Mouse (Mus musculus): ENCODE measurements at regions not wholly inside any gene's neighbourhood (a gene's known extent, or its start where the extent isn't known, plus 50 kb on each side); places are given as distances from the start of the nearest gene placed in this dataset.

- 67% methylated on average over 6 of the region's 6 CpGs for WGBS (ENCODE audit: insufficient replicate concordance)
- H3K27me3 ChIP-seq (ENCODE audit: control insufficient read depth, insufficient read depth, low read depth, low read length): no peaks in the 10 kb centered on the region
- H3K9me3 ChIP-seq (replicated peaks; ENCODE audit: control insufficient read depth, low read length): no peaks in the 10 kb centered on the region
- no peak overlapping the region for H3K27ac ChIP-seq (ENCODE audit: low read length)
- ATAC-seq (ENCODE audit: low read depth): no peak
- no peak overlapping the region for H3K9ac ChIP-seq (ENCODE audit: low read depth, low read length)
- no peaks in the 10 kb centered on the region for H3K36me3 ChIP-seq (ENCODE audit: control insufficient read depth, insufficient read depth)
- no peaks in the 10 kb centered on the region for H3K4me1 ChIP-seq (ENCODE audit: control insufficient read depth, low read depth, low read length)
- H3K4me3 ChIP-seq (ENCODE audit: low read depth, low read length): no peak overlapping the region
- no peak overlapping the region for H3K4me2 ChIP-seq (ENCODE audit: low read depth, low read length)
Measured at GRCm38 (mm10) chr6:99857411-99857810, 131.2 kb upstream of the Prok2 start.

GRCm38 (mm10) chr6:99853716-99854115 lies 127.5 kb upstream of the Prok2 start:
- H3K9me3 ChIP-seq (replicated peaks; ENCODE audit: control insufficient read depth, low read length): no peaks in the 10 kb centered on the region
- no peak overlapping the region for H3K27ac ChIP-seq (ENCODE audit: low read length)
- H3K4me2 ChIP-seq (ENCODE audit: low read depth, low read length): no peak overlapping the region
- ATAC-seq (ENCODE audit: low read depth): no peak
- H3K27me3 ChIP-seq (ENCODE audit: control insufficient read depth, insufficient read depth, low read depth, low read length): no peaks in the 10 kb centered on the region
- no peaks in the 10 kb centered on the region for H3K36me3 ChIP-seq (ENCODE audit: control insufficient read depth, insufficient read depth)
- H3K9ac ChIP-seq (ENCODE audit: low read depth, low read length): no peak overlapping the region
- no peaks in the 10 kb centered on the region for H3K4me1 ChIP-seq (ENCODE audit: control insufficient read depth, low read depth, low read length)
- 49% methylated on average over 3 of the region's 3 CpGs for WGBS (ENCODE audit: insufficient replicate concordance)
- no peak overlapping the region for H3K4me3 ChIP-seq (ENCODE audit: low read depth, low read length)

GRCm38 (mm10) chr6:99850706-99851105 lies 124.5 kb upstream of the Prok2 start:
- Histone ChIP-seq H3K9me3 (replicated peaks; ENCODE audit: control insufficient read depth, low read length) (no peaks in the 10 kb centered on the region), H3K27ac (ENCODE audit: low read length) (no peak overlapping the region), H3K4me2 (ENCODE audit: low read depth, low read length) (no peak overlapping the region), H3K9ac (ENCODE audit: low read depth, low read length) (no peak overlapping the region), H3K4me3 (ENCODE audit: low read depth, low read length) (no peak overlapping the region), H3K27me3 (ENCODE audit: control insufficient read depth, insufficient read depth, low read depth, low read length) (no peaks in the 10 kb centered on the region), H3K4me1 (ENCODE audit: control insufficient read depth, low read depth, low read length) (no peaks in the 10 kb centered on the region), H3K36me3 (ENCODE audit: control insufficient read depth, insufficient read depth) (no peaks in the 10 kb centered on the region)
- 50% methylated on average over 1 of the region's 1 CpGs for WGBS (ENCODE audit: insufficient replicate concordance)
- ATAC-seq (ENCODE audit: low read depth): no peak

GRCm38 (mm10) chr6:99845508-99845846 lies 119.3 kb upstream of the Prok2 start:
- ATAC-seq (ENCODE audit: low read depth): no peak
- H3K9me3 ChIP-seq (replicated peaks; ENCODE audit: control insufficient read depth, low read length): no peaks in the 10 kb centered on the region

GRCm38 (mm10) chr6:99844775-99845507 lies 118.7 kb upstream of the Prok2 start:
- no peak overlapping the region for H3K4me2 ChIP-seq (ENCODE audit: low read depth, low read length)
- no peak overlapping the region for H3K27ac ChIP-seq (ENCODE audit: low read length)
- H3K27me3 ChIP-seq (ENCODE audit: control insufficient read depth, insufficient read depth, low read depth, low read length): no peaks in the 10 kb centered on the region
- no peak for ATAC-seq (ENCODE audit: low read depth)
- H3K4me3 ChIP-seq (ENCODE audit: low read depth, low read length): no peak overlapping the region
- H3K9ac ChIP-seq (ENCODE audit: low read depth, low read length): no peak overlapping the region
- H3K36me3 ChIP-seq (ENCODE audit: control insufficient read depth, insufficient read depth): no peaks in the 10 kb centered on the region
- H3K9me3 ChIP-seq (replicated peaks; ENCODE audit: control insufficient read depth, low read length): no peaks in the 10 kb centered on the region
- H3K4me1 ChIP-seq (ENCODE audit: control insufficient read depth, low read depth, low read length): no peaks in the 10 kb centered on the region
- WGBS (ENCODE audit: insufficient replicate concordance): 46% methylated on average over 4 of the region's 4 CpGs

More at GRCm38 (mm10) chr6:99845508-99845846, 119.3 kb upstream of the Prok2 start:
- Histone ChIP-seq H3K4me3 (ENCODE audit: low read depth, low read length) (no peak overlapping the region), H3K36me3 (ENCODE audit: control insufficient read depth, insufficient read depth) (no peaks in the 10 kb centered on the region), H3K4me1 (ENCODE audit: control insufficient read depth, low read depth, low read length) (no peaks in the 10 kb centered on the region), H3K27me3 (ENCODE audit: control insufficient read depth, insufficient read depth, low read depth, low read length) (no peaks in the 10 kb centered on the region), H3K9ac (ENCODE audit: low read depth, low read length) (no peak overlapping the region), H3K4me2 (ENCODE audit: low read depth, low read length) (no peak overlapping the region), H3K27ac (ENCODE audit: low read length) (no peak overlapping the region)
- 61% methylated on average over 4 of the region's 4 CpGs for WGBS (ENCODE audit: insufficient replicate concordance)

- 36% methylated on average over 3 of the region's 3 CpGs for WGBS (ENCODE audit: insufficient replicate concordance)
Measured at GRCm38 (mm10) chr6:99843507-99843906, 117.3 kb upstream of the Prok2 start.

GRCm38 (mm10) chr6:99842723-99843122 lies 116.5 kb upstream of the Prok2 start:
- no peaks in the 10 kb centered on the region for H3K9me3 ChIP-seq (replicated peaks; ENCODE audit: control insufficient read depth, low read length)
- H3K36me3 ChIP-seq (ENCODE audit: control insufficient read depth, insufficient read depth): no peaks in the 10 kb centered on the region
- no peaks in the 10 kb centered on the region for H3K27me3 ChIP-seq (ENCODE audit: control insufficient read depth, insufficient read depth, low read depth, low read length)
- no peak for ATAC-seq (ENCODE audit: low read depth)
- no peak overlapping the region for H3K4me2 ChIP-seq (ENCODE audit: low read depth, low read length)
- no peak overlapping the region for H3K4me3 ChIP-seq (ENCODE audit: low read depth, low read length)
- H3K4me1 ChIP-seq (ENCODE audit: control insufficient read depth, low read depth, low read length): no peaks in the 10 kb centered on the region
- no peak overlapping the region for H3K9ac ChIP-seq (ENCODE audit: low read depth, low read length)
- H3K27ac ChIP-seq (ENCODE audit: low read length): no peak overlapping the region

More at GRCm38 (mm10) chr6:99843507-99843906, 117.3 kb upstream of the Prok2 start:
- Histone ChIP-seq H3K27ac (ENCODE audit: low read length) (no peak overlapping the region), H3K4me1 (ENCODE audit: control insufficient read depth, low read depth, low read length) (no peaks in the 10 kb centered on the region), H3K9ac (ENCODE audit: low read depth, low read length) (no peak overlapping the region), H3K27me3 (ENCODE audit: control insufficient read depth, insufficient read depth, low read depth, low read length) (no peaks in the 10 kb centered on the region), H3K4me2 (ENCODE audit: low read depth, low read length) (no peak overlapping the region), H3K36me3 (ENCODE audit: control insufficient read depth, insufficient read depth) (no peaks in the 10 kb centered on the region), H3K9me3 (replicated peaks; ENCODE audit: control insufficient read depth, low read length) (no peaks in the 10 kb centered on the region), H3K4me3 (ENCODE audit: low read depth, low read length) (no peak overlapping the region)
- ATAC-seq (ENCODE audit: low read depth): no peak

- no peak overlapping the region for H3K27ac ChIP-seq (ENCODE audit: low read length)
- H3K4me1 ChIP-seq (ENCODE audit: control insufficient read depth, low read depth, low read length): no peaks in the 10 kb centered on the region
- H3K9ac ChIP-seq (ENCODE audit: low read depth, low read length): no peak overlapping the region
- WGBS (ENCODE audit: insufficient replicate concordance): 52% methylated on average over 6 of the region's 6 CpGs
- no peak for ATAC-seq (ENCODE audit: low read depth)
- no peaks in the 10 kb centered on the region for H3K27me3 ChIP-seq (ENCODE audit: control insufficient read depth, insufficient read depth, low read depth, low read length)
- H3K4me2 ChIP-seq (ENCODE audit: low read depth, low read length): no peak overlapping the region
- H3K36me3 ChIP-seq (ENCODE audit: control insufficient read depth, insufficient read depth): no peaks in the 10 kb centered on the region
- H3K9me3 ChIP-seq (replicated peaks; ENCODE audit: control insufficient read depth, low read length): no peaks in the 10 kb centered on the region
- no peak overlapping the region for H3K4me3 ChIP-seq (ENCODE audit: low read depth, low read length)
Measured at GRCm38 (mm10) chr6:99840823-99841222, 114.6 kb upstream of the Prok2 start.

- Histone ChIP-seq H3K36me3 (ENCODE audit: control insufficient read depth, insufficient read depth) (no peaks in the 10 kb centered on the region), H3K9me3 (replicated peaks; ENCODE audit: control insufficient read depth, low read length) (no peaks in the 10 kb centered on the region), H3K4me1 (ENCODE audit: control insufficient read depth, low read depth, low read length) (no peaks in the 10 kb centered on the region), H3K4me2 (ENCODE audit: low read depth, low read length) (no peak overlapping the region), H3K27ac (ENCODE audit: low read length) (no peak overlapping the region), H3K9ac (ENCODE audit: low read depth, low read length) (no peak overlapping the region), H3K4me3 (ENCODE audit: low read depth, low read length) (no peak overlapping the region), H3K27me3 (ENCODE audit: control insufficient read depth, insufficient read depth, low read depth, low read length) (no peaks in the 10 kb centered on the region)
- no peak for ATAC-seq (ENCODE audit: low read depth)
- WGBS (ENCODE audit: insufficient replicate concordance): 51% methylated on average over 3 of the region's 3 CpGs
Measured at GRCm38 (mm10) chr6:99833323-99833722, 107.1 kb upstream of the Prok2 start.
